Mouse (Mus musculus) embryonic facial prominence, embryonic 15.5 days (tissue): Measurements from ENCODE around the gene Hist1h2br. TPM values are rescaled to one million over a fixed set of nuclear protein-coding genes. Genes with fewer than 3 reads are reported as not detected.
"Not testable (repeated sequence)": the region's sequence is repeated elsewhere in the genome, so short reads cannot be mapped to it uniquely, and the experiment has no call there.

ENCODE experiments used
- ATAC-seq: fragments of 200-750 bp; cut with Nextera tagmentation; 2 replicates; pipeline ENCODE4 v1.8.0; 2017; ENCODE audit warnings: low read depth, moderate TSS enrichment; ENCODE audit not compliant: insufficient number of reproducible peaks, low FRiP score, low TSS enrichment
- H3K27ac ChIP-seq: fragments of 300-500 bp; sonication (generic); replicated peaks from 2 replicates; pipeline ENCODE4 v1.5.1; 2015; ENCODE audit warnings: mild to moderate bottlenecking, inconsistent platforms
- H3K27me3 ChIP-seq: fragments of 300-500 bp; sonication (generic); 2 replicates; pipeline ENCODE4 v1.6.1; 2015; ENCODE audit warnings: inconsistent platforms
- H3K36me3 ChIP-seq: fragments of 300-500 bp; sonication (generic); 2 replicates; pipeline ENCODE4 v1.6.1; 2015; ENCODE audit warnings: mild to moderate bottlenecking, inconsistent platforms
- H3K4me1 ChIP-seq: fragments of 300-500 bp; sonication (generic); 2 replicates; pipeline ENCODE4 v1.6.1; 2015; ENCODE audit warnings: inconsistent platforms
- H3K4me2 ChIP-seq: fragments of 300-500 bp; sonication (generic); replicated peaks from 2 replicates; pipeline ENCODE4 v1.6.1; 2015; ENCODE audit warnings: mild to moderate bottlenecking, inconsistent platforms
- H3K4me3 ChIP-seq: fragments of 300-500 bp; sonication (generic); replicated peaks from 2 replicates; pipeline ENCODE4 v1.5.1; 2015; ENCODE audit warnings: mild to moderate bottlenecking, inconsistent platforms
- H3K9ac ChIP-seq: fragments of 300-500 bp; sonication (generic); 2 replicates; pipeline ENCODE4 v1.6.1; 2015; ENCODE audit warnings: inconsistent platforms
- H3K9me3 ChIP-seq: fragments of 300-500 bp; sonication (generic); replicated peaks from 2 replicates; pipeline ENCODE4 v1.6.1; 2016; ENCODE audit warnings: inconsistent platforms
- WGBS: fragments of 180-500 bp; shearing (Covaris S2); methylation state at CpG from one replicate; pipeline ENCODE4 v1.1.7; 2015; 5-methylcytosine and 5-hydroxymethylcytosine counted together
- polyA plus RNA-seq: library from polyadenylated mRNA; unstranded; fragments of >200 nt; fragmentation: Nextera tagmentation; extraction: Ambion mirVana; gene quantifications from 2 replicates; pipeline ENCODE4 v1.2.1, GENCODE M21; 2015

Hist1h2br gene
- polyA plus RNA-seq, 1 experiment from 2014 or later = 14.7 TPM

- not testable (repeated sequence) for H3K4me2 ChIP-seq, H3K4me1 ChIP-seq, H3K9ac ChIP-seq, H3K27ac ChIP-seq, H3K4me3 ChIP-seq, H3K9me3 ChIP-seq, H3K27me3 ChIP-seq, H3K36me3 ChIP-seq
- ATAC-seq = peak; percentile 96
- no CpG with 5 or more reads among the region's 23 CpGs for WGBS
Observed at GRCm38 (mm10) chr13:21810073-21810472, 23.5 kb upstream of the Hist1h2br start, which contains the start of the genes Hist1h2bq and Hist1h2ao. Hist1h2bq (minus strand) TSS chr13:21810197. Hist1h2ao (plus strand) TSS chr13:21810465.

GRCm38 (mm10) chr13:21811074-21811473 lies 22.5 kb upstream of the Hist1h2br start:
- H3K36me3 ChIP-seq, H3K27me3 ChIP-seq, H3K9ac ChIP-seq, H3K9me3 ChIP-seq, H3K4me3 ChIP-seq, H3K27ac ChIP-seq, H3K4me1 ChIP-seq, H3K4me2 ChIP-seq: not testable (repeated sequence)
- no CpG with 5 or more reads among the region's 8 CpGs for WGBS
- ATAC-seq = 0 out of 2 replicates have a peak, but pooled peaks have one; percentile 23

- peak; percentile 67; the same call in 1 of the 2 replicates for ATAC-seq
- not testable (repeated sequence) for H3K36me3 ChIP-seq, H3K9me3 ChIP-seq, H3K4me1 ChIP-seq, H3K27ac ChIP-seq, H3K27me3 ChIP-seq, H3K9ac ChIP-seq
- peak within 1 kb of the TSS; percentile 16; the same call in 1 of the 2 replicates for H3K4me3 ChIP-seq
- no CpG with 5 or more reads among the region's 24 CpGs for WGBS
- peak within 1 kb of the TSS; percentile 40 for H3K4me2 ChIP-seq
Observed at GRCm38 (mm10) chr13:21811539-21811938, 22.0 kb upstream of the Hist1h2br start, which contains the start of gene Hist1h4m. Hist1h4m (plus strand) TSS chr13:21811746.

- H3K4me1 ChIP-seq, H3K27me3 ChIP-seq, H3K9ac ChIP-seq, H3K9me3 ChIP-seq, H3K27ac ChIP-seq, H3K36me3 ChIP-seq: not testable (repeated sequence)
- 0% methylated on average over 14 of the region's 14 CpGs for WGBS
- H3K4me3 ChIP-seq = peak overlapping the region; percentile 16; the same call in 1 of the 2 replicates
- peak; percentile 44; the same call in 1 of the 2 replicates for ATAC-seq
- H3K4me2 ChIP-seq = peak overlapping the region; percentile 40
Observed at GRCm38 (mm10) chr13:21812092-21812491, 21.5 kb upstream of the Hist1h2br start.

- H3K9ac ChIP-seq, H3K4me1 ChIP-seq, ATAC-seq, H3K9me3 ChIP-seq, H3K27me3 ChIP-seq, H3K27ac ChIP-seq, H3K4me3 ChIP-seq, H3K36me3 ChIP-seq, H3K4me2 ChIP-seq: not testable (repeated sequence)
- WGBS = 69% methylated on average over 8 of the region's 16 CpGs
Observed at GRCm38 (mm10) chr13:21820082-21820890, 13.3 kb upstream of the Hist1h2br start.

- Histone ChIP-seq H3K27me3 (no peaks in the 10 kb centered on the region), H3K4me2 (no peak overlapping the region), H3K9ac (no peak overlapping the region), H3K27ac (no peak overlapping the region), H3K4me3 (no peak overlapping the region), H3K9me3 (no peaks in the 10 kb centered on the region), H3K36me3 (no peaks in the 10 kb centered on the region; the same call in 1 of the 2 replicates), H3K4me1 (no peaks in the 10 kb centered on the region)
- WGBS = 79% methylated on average over 3 of the region's 3 CpGs
- ATAC-seq = no peak
Observed at GRCm38 (mm10) chr13:21828511-21828910, 5.0 kb upstream of the Hist1h2br start.

- no peaks in the 10 kb centered on the region for H3K4me1 ChIP-seq
- no peaks in the 10 kb centered on the region for H3K9me3 ChIP-seq
- H3K4me3 ChIP-seq = no peak overlapping the region
- WGBS = 82% methylated on average over 10 of the region's 10 CpGs
- H3K27me3 ChIP-seq = no peaks in the 10 kb centered on the region
- H3K36me3 ChIP-seq = no peaks in the 10 kb centered on the region; the same call in 1 of the 2 replicates
- no peak for ATAC-seq
- no peak overlapping the region for H3K9ac ChIP-seq
- H3K4me2 ChIP-seq = no peak overlapping the region
- 0 out of 2 replicates have a peak overlapping the region, but pooled peaks have one; percentile 11 for H3K27ac ChIP-seq
Observed at GRCm38 (mm10) chr13:21830344-21830743, 3.2 kb upstream of the Hist1h2br start.

GRCm38 (mm10) chr13:21831418-21832394 lies 1.8 kb upstream of the Hist1h2br start, which contains the start of gene Hist1h4n:
Hist1h4n (minus strand) TSS chr13:21832196.
- H3K27me3 ChIP-seq, H3K9ac ChIP-seq, H3K36me3 ChIP-seq, H3K9me3 ChIP-seq, H3K27ac ChIP-seq, H3K4me1 ChIP-seq: not testable (repeated sequence)
- peak; percentile 87 for ATAC-seq
- Histone ChIP-seq H3K4me3 (peak within 1 kb of the TSS; percentile 25), H3K4me2 (peak within 1 kb of the TSS; percentile 31; the same call in 1 of the 2 replicates)
- 0% methylated on average over 27 of the region's 58 CpGs for WGBS

GRCm38 (mm10) chr13:21840508-21840907 lies 7.0 kb downstream of the Hist1h2br start:
- not testable (repeated sequence) for H3K9ac ChIP-seq, ATAC-seq, H3K4me2 ChIP-seq, H3K36me3 ChIP-seq, H3K27me3 ChIP-seq, H3K4me3 ChIP-seq, H3K27ac ChIP-seq, H3K9me3 ChIP-seq, H3K4me1 ChIP-seq
- WGBS = no CpG with 5 or more reads among the region's 4 CpGs

- H3K4me1 ChIP-seq, H3K27ac ChIP-seq, H3K36me3 ChIP-seq, H3K4me2 ChIP-seq, H3K4me3 ChIP-seq, ATAC-seq, H3K27me3 ChIP-seq, H3K9me3 ChIP-seq, H3K9ac ChIP-seq: not testable (repeated sequence)
Observed at GRCm38 (mm10) chr13:21846356-21846755, 12.8 kb downstream of the Hist1h2br start.

- Histone ChIP-seq H3K4me3 (no peak overlapping the region), H3K4me2 (no peak overlapping the region), H3K4me1 (no peaks in the 10 kb centered on the region), H3K9ac (no peak overlapping the region), H3K27me3 (no peaks in the 10 kb centered on the region), H3K27ac (no peak overlapping the region), H3K36me3 (no peaks in the 10 kb centered on the region), H3K9me3 (no peaks in the 10 kb centered on the region)
- WGBS = 18% methylated on average over 8 of the region's 8 CpGs
- ATAC-seq = no peak
Observed at GRCm38 (mm10) chr13:21847883-21848282, 14.3 kb downstream of the Hist1h2br start.
